Mouse (Mus musculus) skeletal muscle tissue, adult 2 months (tissue): ENCODE data around the gene Spns1.
"Not testable (repeated sequence)": the region's sequence is repeated elsewhere in the genome, so short reads cannot be mapped to it uniquely, and the experiment has no call there.

Source experiments
- DNase-seq: peaks from one replicate; pipeline ENCODE4 v3.0.0-alpha.2; 2012; ENCODE audit warnings: low read depth, low spot score

The Spns1 gene

DNA sequence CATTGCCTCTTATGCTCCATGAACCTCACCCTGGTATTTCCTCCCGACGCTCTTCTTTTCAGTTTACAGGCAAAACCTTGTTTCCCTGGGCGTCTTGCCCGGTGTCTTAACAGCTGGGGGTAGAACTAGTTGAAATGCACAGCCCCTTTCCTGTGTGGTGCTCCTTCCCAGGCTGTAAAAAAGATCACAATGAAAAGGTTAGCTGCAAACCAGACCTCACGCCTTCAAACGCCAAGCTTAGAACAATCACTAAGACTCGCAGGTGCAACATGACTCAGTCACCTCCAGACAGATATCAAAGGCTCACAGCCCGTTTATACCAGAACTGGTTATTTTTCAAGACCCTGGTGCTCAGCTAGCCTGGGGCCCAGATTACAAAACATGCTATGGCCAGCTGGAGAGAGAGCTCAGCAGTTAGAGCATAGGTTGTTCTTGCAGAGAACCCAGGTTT lies 37.7 kb downstream of the Spns1 start:
- no peak for DNase-seq

DNA sequence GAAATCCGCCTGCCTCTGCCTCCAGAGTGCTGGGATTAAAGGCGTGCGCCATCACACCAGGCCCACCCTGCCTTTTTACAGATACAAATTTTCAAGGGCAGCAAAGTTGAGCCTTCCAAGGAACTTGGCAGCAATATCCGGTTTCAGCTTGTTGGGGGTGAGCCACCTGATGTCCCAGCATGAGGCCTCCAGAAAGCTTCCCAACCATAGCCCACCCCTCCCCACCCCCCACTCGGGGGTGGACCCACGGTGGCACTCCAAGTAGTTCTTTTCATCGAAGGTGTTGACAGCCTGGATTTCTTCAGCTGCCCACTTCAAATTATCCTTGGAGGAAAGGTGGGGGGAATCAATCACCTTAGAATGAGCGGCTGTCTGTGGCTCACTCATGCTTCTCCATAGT lies 38.3 kb downstream of the Spns1 start:
- DNase-seq: no peak

DNA sequence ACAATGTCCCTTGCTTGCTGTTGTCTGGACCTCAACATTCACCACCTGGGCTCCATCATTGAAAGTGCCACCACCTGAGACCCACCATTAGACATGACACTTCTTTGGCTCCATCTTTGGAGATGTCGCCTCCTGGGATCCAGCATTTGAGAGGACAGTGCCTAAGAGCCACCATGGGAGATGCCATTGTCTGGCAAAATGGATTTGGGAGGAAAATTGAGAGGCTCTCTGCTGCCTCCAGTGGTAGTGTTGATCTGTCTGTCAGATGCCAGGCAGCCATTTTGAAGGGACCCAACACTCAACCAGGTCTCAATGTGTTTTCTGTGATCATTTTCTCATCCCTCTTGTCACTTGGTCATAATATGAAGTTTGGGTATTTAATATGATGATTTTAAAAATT lies 41.7 kb downstream of the Spns1 start:
- no peak for DNase-seq

DNA sequence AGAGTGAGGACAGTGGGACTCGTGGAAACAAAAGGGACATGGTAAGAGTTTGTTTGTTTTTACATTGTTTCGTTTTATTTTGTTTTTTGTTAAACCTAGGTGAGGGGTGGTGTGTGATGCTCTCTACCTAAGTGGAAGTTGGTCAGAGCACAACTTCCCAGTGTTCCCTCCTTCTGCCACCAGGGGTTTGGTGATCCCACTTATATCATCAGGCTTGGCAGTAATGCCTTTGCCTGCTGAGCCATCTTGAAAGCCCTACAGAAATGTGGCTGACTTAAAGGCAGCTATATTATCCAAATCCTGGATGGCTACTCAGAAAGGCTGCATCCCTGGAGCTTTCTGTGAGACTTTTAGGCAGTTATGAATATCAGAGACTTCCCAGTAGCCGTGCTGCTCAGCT lies 44.6 kb downstream of the Spns1 start:
- no peak for DNase-seq

DNA sequence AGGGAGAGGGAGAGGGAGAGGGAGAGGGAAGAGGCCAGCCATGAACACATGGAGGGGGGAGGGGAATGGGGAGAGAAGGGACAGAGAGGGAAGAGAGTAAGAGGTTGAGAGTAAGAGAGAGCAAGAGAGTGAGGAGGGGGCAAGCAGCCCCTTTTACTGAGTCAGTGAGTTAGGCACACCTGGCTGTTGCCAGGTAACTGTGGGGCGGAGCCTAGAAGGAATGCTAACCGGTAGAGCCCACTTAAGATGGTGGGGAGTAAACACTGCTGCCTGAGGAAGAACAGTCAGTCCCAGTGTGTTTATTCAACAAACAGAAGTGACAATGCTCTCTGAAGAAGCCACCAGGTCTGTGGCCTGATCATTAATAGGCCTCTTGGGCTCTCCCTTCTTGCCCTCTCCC lies 46.6 kb downstream of the Spns1 start:
- DNase-seq: no peak

DNA sequence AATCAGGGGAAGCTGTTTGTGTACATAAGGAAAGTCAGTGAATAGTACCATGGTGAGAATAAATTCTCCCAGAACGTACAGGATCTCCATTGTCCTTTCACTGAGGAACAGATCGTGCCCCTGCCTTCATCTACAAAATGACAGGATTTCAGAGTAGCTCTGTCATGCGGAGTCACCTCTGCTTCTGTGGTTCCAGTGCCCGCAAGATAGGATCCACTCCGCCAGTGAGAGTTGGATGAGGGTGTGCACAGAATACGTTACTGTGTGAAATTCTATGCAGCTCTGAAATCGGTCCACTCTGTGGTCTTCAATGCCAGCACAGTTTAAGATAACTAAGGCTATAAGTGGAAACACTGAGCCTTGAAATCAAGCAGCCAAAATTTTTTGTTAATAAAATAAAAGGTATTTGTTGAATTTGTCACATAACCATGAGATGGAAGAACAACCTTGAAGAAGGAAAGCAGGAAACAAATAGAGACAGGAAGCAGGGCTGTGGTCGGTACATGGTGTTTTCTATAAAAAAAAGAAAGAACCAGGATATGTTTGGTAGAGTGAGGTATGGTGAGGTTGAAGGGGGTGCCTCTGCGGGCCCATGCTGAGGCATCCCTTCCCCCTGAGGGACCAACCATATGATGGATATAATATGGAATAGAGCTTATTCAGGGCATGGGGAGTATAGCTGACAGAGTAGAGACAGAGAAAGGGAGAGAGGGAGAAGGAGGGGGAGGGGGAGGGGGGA lies 47.2 kb downstream of the Spns1 start:
- no peak for DNase-seq

DNA sequence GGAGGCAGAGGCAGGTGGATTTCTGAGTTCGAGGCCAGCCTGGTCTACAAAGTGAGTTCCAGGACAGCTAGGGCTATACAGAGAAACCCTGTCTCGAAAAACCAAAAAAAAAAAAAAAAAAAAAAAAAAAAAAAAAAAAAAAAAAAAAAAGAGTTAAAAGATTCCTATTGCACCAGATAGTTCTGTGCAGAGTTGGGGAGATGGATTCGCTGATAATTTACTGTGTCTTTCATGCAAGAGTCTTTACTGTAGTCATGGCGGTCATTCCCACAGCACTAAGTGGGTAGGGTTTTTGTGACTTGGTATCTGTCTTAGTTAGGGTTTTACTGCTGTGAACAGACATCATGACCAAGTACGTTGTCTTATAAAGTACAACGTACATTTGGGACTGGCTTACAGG lies 48.4 kb downstream of the Spns1 start:
- DNase-seq: not testable (repeated sequence)

DNA sequence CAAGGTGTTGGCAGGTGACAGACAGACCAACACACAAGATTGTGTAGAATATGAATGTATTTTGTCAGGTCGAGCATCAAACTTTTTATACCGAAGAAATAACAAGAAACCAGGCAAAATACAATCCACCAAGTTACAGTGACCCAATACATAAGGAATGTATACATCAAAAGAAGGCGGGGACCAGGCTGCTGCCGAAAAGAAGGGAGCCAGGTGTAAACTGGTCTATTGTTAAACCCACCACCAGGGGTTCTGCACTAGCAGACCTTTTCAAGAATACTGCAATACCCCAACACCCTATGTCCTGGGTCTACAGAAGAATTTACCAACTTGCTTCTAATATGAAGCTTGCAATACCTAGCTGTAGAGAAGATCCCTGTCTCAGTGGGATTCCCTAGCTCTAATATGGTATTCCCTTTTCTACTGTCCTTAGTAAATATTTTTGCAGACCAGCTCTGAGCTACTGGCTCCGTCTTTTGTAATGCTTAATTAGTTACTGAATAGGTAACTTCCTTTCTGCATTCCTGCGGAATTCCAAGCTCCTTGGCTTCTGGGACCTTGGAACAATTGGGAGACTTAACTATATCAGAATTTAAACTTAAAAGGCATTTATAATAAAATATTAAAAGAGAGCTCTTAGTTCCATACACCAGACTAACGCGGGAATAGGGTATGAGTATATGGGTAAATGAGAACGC lies 51.5 kb downstream of the Spns1 start:
- DNase-seq: not testable (repeated sequence)

DNA sequence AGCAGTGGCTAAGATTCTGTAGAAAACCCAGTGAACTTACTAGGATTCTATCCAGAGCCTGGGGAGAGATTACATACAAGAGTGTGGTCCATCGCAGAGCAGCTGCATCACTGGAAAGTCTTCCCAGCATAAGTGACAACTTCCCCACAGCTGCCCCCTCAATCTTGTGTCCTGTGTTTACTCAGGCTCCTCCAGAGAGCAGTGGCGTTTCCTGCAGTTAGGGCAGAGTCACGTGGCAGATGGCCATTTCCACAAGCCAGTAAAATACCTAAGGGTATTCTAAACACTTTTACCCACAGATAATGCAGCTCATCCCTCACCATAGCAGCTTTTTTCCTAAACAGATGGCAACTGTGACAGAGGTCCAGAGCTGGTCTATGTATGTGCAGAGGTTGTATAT lies 52.5 kb downstream of the Spns1 start:
- DNase-seq: no peak

DNA sequence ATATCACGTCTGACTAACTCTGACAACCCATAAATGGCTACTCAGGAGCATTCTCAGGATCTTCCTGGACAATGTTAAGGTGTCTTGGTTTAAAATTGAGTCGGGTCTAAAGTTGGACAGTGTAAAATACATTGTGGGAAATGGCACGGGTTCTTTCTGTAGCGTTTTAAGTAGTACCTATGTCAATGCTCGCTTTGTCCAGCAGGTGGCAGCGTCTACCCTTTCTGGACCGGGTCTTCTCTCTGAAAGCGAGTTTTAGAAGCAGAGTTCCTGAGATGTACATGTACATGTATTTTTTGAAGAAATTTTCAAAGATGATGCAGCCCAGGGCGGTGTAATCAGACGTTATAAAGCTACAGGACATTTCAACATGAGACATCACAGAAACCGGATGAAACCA lies 53.5 kb downstream of the Spns1 start:
- DNase-seq: peak; percentile 32
